Mouse (Mus musculus) heart, postnatal 0 days (tissue): ENCODE data around the gene Cacnb4. TPM values are rescaled to one million over a fixed set of nuclear protein-coding genes. Genes with fewer than 3 reads are reported as not detected.

Source experiments
- ATAC-seq: fragments of 200-750 bp; cut with Nextera tagmentation; 2 replicates; pipeline ENCODE4 v1.8.0; 2017; ENCODE audit warnings: low read depth, moderate number of reproducible peaks, moderate library complexity; ENCODE audit not compliant: insufficient read depth
- DNase-seq: peaks from one replicate; pipeline ENCODE4 v3.0.0-alpha.2; 2016; ENCODE audit warnings: low spot score
- H3K27ac ChIP-seq: fragments of 300-500 bp; sonication (generic); 2 replicates; pipeline ENCODE4 v1.5.1; 2014; ENCODE audit warnings: low read depth, mild to moderate bottlenecking
- H3K27me3 ChIP-seq: fragments of 300-500 bp; sonication (generic); 2 replicates; pipeline ENCODE4 v1.6.1; 2014; ENCODE audit warnings: low read length, mixed read lengths; ENCODE audit not compliant: control insufficient read depth, insufficient read depth
- H3K36me3 ChIP-seq: fragments of 300-500 bp; sonication (generic); replicated peaks from 2 replicates; pipeline ENCODE4 v1.6.1; 2014; ENCODE audit warnings: low read length, mixed read lengths; ENCODE audit not compliant: control insufficient read depth, insufficient read depth
- H3K4me1 ChIP-seq: fragments of 300-500 bp; sonication (generic); 2 replicates; pipeline ENCODE4 v1.6.1; 2014; ENCODE audit warnings: antibody characterized with exemption; ENCODE audit not compliant: control insufficient read depth, insufficient read depth
- H3K4me2 ChIP-seq: fragments of 300-500 bp; sonication (generic); 2 replicates; pipeline ENCODE4 v1.6.1; 2014; ENCODE audit warnings: low read depth, mild to moderate bottlenecking, low read length, moderate library complexity
- H3K4me3 ChIP-seq: fragments of 300-500 bp; sonication (generic); 2 replicates; pipeline ENCODE4 v1.5.1; 2014; ENCODE audit warnings: low read depth, low read length
- H3K9ac ChIP-seq: fragments of 300-500 bp; sonication (generic); replicated peaks from 2 replicates; pipeline ENCODE4 v1.6.1; 2014; ENCODE audit warnings: low read depth, low read length, mixed read lengths
- H3K9me3 ChIP-seq: fragments of 300-500 bp; sonication (generic); replicated peaks from 2 replicates; pipeline ENCODE4 v1.6.1; 2016; ENCODE audit warnings: low read length; ENCODE audit not compliant: control insufficient read depth
- CTCF ChIP-seq: IDR thresholded peaks from 2 replicates; pipeline ENCODE4 v1.5.1; 2016; ENCODE audit warnings: antibody characterized with exemption, control low read depth, low read depth
- EP300 ChIP-seq: IDR thresholded peaks from 2 replicates; pipeline ENCODE4 v1.6.1; 2016; ENCODE audit warnings: antibody characterized with exemption, low read depth
- WGBS: fragments of 180-500 bp; shearing (Covaris S2); extraction: QIAGEN DNeasy Blood & Tissue Kit; methylation state at CpG from one replicate; pipeline ENCODE4 v1.1.7; 2014; 5-methylcytosine and 5-hydroxymethylcytosine counted together
- polyA plus RNA-seq: library from polyadenylated mRNA; unstranded; fragments of >200 nt; fragmentation: Nextera tagmentation; extraction: Ambion mirVana; gene quantifications from 2 replicates; pipeline ENCODE4 v1.2.1, GENCODE M21; 2015
- total RNA-seq: library from RNA; depleted of rRNA; stranded (reverse); fragments of >200 nt; gene quantifications from 2 replicates; pipeline ENCODE4 v1.2.3, GENCODE M21; 2014; ENCODE audit warnings: low replicate concordance

Gene Cacnb4
- total and polyA plus RNA-seq, 2 experiments from 2014 or later, result 0.56 to 0.69 TPM

DNA sequence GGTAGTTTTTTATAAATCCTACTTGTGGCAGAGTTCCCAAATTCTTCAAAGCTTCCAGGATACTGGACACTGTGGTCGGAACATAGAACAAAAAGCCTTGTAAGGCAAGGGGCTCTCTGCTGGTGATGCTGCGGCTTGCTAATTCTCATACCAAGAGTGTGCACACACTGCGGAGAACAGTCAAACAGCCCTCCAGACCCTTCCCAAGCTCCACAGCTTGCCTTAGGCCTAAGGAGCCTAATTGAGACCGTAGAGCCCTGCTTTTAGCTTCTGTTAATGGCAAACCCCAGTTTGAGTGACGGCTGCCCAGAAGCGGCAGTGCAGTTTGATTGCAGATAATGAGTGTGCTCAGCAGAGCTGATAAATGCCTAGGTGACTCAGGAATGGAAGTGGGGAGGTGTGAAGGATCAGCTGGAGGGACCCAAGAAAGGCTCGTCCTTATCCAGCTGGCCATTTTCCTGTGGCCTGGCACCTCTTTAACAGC is 52.7 kb downstream of the Cacnb4 start:
- ATAC-seq, result peak; percentile 34

DNA sequence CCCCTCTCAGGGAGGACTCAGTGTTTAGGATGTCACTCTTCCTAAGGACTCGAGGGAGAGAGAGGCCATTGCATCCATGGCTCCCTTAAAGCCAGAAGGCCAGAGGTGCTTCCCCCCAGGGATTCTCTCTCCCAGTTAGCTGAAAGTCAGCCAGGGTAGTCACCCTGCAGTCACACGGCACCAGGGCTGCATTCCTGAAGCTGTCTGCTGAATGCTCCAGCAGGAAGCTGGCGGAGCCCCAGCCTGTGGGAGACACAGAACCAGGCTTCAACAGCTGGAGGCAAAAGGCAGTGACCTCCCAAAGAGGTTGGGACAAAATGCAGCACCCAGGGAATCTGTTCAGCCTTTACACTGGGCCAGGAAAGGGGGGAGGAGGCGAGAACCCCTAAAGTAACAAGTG is 53.2 kb downstream of the Cacnb4 start:
- peak; percentile 86 for TF ChIP-seq EP300
- TF ChIP-seq CTCF, result no peak
- WGBS, result 22% methylated on average over 4 of the region's 4 CpGs
- no peaks in the 10 kb centered on the region for H3K9me3 ChIP-seq
- no peaks in the 10 kb centered on the region for H3K36me3 ChIP-seq
- no peak overlapping the region for H3K4me3 ChIP-seq
- peak overlapping the region; percentile 82 for H3K27ac ChIP-seq
- peaks cover 31% of the 10 kb centered on the region for H3K4me1 ChIP-seq
- no peak overlapping the region for H3K9ac ChIP-seq
- H3K27me3 ChIP-seq, result no peaks in the 10 kb centered on the region
- ATAC-seq, result peak; percentile 93
- H3K4me2 ChIP-seq, result no peak overlapping the region
- peak; percentile 87 for DNase-seq

More for the DNA sequence above, 52.7 kb downstream of the Cacnb4 start:
- 32% methylated on average over 7 of the region's 7 CpGs for WGBS
- Histone ChIP-seq H3K9ac (no peak overlapping the region), H3K4me3 (no peak overlapping the region), H3K4me1 (peaks cover 26% of the 10 kb centered on the region), H3K4me2 (no peak overlapping the region), H3K27ac (peak overlapping the region; percentile 82), H3K9me3 (no peaks in the 10 kb centered on the region), H3K27me3 (no peaks in the 10 kb centered on the region), H3K36me3 (no peaks in the 10 kb centered on the region)
- TF ChIP-seq EP300, result 0 out of 2 replicates have a peak, but pooled peaks have one; percentile 2
- no peak for TF ChIP-seq CTCF
- DNase-seq, result no peak

DNA sequence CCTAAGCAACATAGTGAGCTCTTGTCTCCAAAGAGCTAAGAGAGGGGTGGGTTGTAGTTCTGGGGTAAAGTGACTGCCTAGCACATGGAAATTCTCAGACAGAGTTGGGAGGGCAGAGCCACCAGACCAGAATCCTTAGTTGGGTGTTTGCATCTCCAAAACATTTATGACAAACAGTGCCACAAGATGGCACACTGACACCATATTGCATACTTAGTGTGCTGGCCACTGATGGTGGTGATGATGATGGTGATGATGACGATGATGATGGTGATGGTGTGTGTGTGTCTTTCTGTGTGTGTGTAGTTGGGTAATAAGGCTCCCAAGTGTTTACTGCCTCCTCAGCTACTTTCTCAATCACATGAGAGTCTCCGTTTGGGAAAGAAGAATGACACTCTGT is 54.0 kb downstream of the Cacnb4 start:
- Histone ChIP-seq H3K27me3 (no peaks in the 10 kb centered on the region), H3K36me3 (no peaks in the 10 kb centered on the region), H3K9ac (no peak overlapping the region), H3K27ac (peak overlapping the region; percentile 82; the same call in 1 of the 2 replicates), H3K4me3 (no peak overlapping the region), H3K4me2 (no peak overlapping the region), H3K4me1 (peaks cover 33% of the 10 kb centered on the region), H3K9me3 (no peaks in the 10 kb centered on the region)
- WGBS, result 59% methylated on average over 2 of the region's 2 CpGs
- DNase-seq (no peak), ATAC-seq (no peak)
- TF ChIP-seq EP300 (no peak), CTCF (peak; percentile 54)

GRCm38 (mm10) chr2:52619406-52619974 is 57.1 kb downstream of the Cacnb4 start:
- H3K4me1 ChIP-seq, result peaks cover 29% of the 10 kb centered on the region
- H3K36me3 ChIP-seq, result no peaks in the 10 kb centered on the region
- ATAC-seq (no peak), DNase-seq (no peak)
- no peaks in the 10 kb centered on the region for H3K27me3 ChIP-seq
- peak overlapping the region; percentile 59 for H3K4me2 ChIP-seq
- WGBS, result 40% methylated on average over 17 of the region's 17 CpGs
- H3K9ac ChIP-seq, result no peak overlapping the region
- H3K4me3 ChIP-seq, result peak overlapping the region; percentile 22
- no peaks in the 10 kb centered on the region for H3K9me3 ChIP-seq
- H3K27ac ChIP-seq, result no peak overlapping the region
- TF ChIP-seq CTCF (no peak), EP300 (no peak)

- Histone ChIP-seq H3K36me3 (no peaks in the 10 kb centered on the region), H3K4me3 (peak overlapping the region; percentile 22), H3K4me1 (peaks cover 22% of the 10 kb centered on the region), H3K4me2 (peak overlapping the region; percentile 59), H3K9me3 (no peaks in the 10 kb centered on the region), H3K27ac (no peak overlapping the region), H3K9ac (no peak overlapping the region), H3K27me3 (no peaks in the 10 kb centered on the region)
- 1% methylated on average over 2 of the region's 2 CpGs for WGBS
- TF ChIP-seq CTCF, result no peak
- TF ChIP-seq EP300, result no peak
- 0 out of 2 replicates have a peak, but pooled peaks have one; percentile 13 for ATAC-seq
- peak; percentile 49 for DNase-seq
Observed at GRCm38 (mm10) chr2:52618804-52619203, 57.8 kb downstream of the Cacnb4 start.

GRCm38 (mm10) chr2:52615429-52615828 is 61.2 kb downstream of the Cacnb4 start:
- no peaks in the 10 kb centered on the region for H3K27me3 ChIP-seq
- H3K4me1 ChIP-seq, result peaks cover 11% of the 10 kb centered on the region
- H3K4me3 ChIP-seq, result no peak overlapping the region
- TF ChIP-seq CTCF (no peak), EP300 (no peak)
- ATAC-seq (no peak), DNase-seq (no peak)
- WGBS, result 59% methylated on average over 5 of the region's 5 CpGs
- no peak overlapping the region for H3K27ac ChIP-seq
- no peak overlapping the region for H3K9ac ChIP-seq
- H3K4me2 ChIP-seq, result no peak overlapping the region
- no peaks in the 10 kb centered on the region for H3K36me3 ChIP-seq
- H3K9me3 ChIP-seq, result no peaks in the 10 kb centered on the region
